Mouse (Mus musculus) heart, postnatal 0 days (tissue): ENCODE data around the gene Mipep. TPM values are rescaled to one million over a fixed set of nuclear protein-coding genes. Genes with fewer than 3 reads are reported as not detected.
A peak's percentile ranks its signal among the peaks of the same experiment; 100 is the strongest.

ENCODE experiments used
- ATAC-seq: fragments of 200-750 bp; cut with Nextera tagmentation; 2 replicates; pipeline ENCODE4 v1.8.0; 2017; ENCODE audit warnings: low read depth, moderate number of reproducible peaks, moderate library complexity; ENCODE audit not compliant: insufficient read depth
- DNase-seq: peaks from one replicate; pipeline ENCODE4 v3.0.0-alpha.2; 2016; ENCODE audit warnings: low spot score
- H3K27ac ChIP-seq: fragments of 300-500 bp; sonication (generic); 2 replicates; pipeline ENCODE4 v1.5.1; 2014; ENCODE audit warnings: low read depth, mild to moderate bottlenecking
- H3K27me3 ChIP-seq: fragments of 300-500 bp; sonication (generic); 2 replicates; pipeline ENCODE4 v1.6.1; 2014; ENCODE audit warnings: low read length, mixed read lengths; ENCODE audit not compliant: control insufficient read depth, insufficient read depth
- H3K36me3 ChIP-seq: fragments of 300-500 bp; sonication (generic); replicated peaks from 2 replicates; pipeline ENCODE4 v1.6.1; 2014; ENCODE audit warnings: low read length, mixed read lengths; ENCODE audit not compliant: control insufficient read depth, insufficient read depth
- H3K4me1 ChIP-seq: fragments of 300-500 bp; sonication (generic); 2 replicates; pipeline ENCODE4 v1.6.1; 2014; ENCODE audit warnings: antibody characterized with exemption; ENCODE audit not compliant: control insufficient read depth, insufficient read depth
- H3K4me2 ChIP-seq: fragments of 300-500 bp; sonication (generic); 2 replicates; pipeline ENCODE4 v1.6.1; 2014; ENCODE audit warnings: low read depth, mild to moderate bottlenecking, low read length, moderate library complexity
- H3K4me3 ChIP-seq: fragments of 300-500 bp; sonication (generic); 2 replicates; pipeline ENCODE4 v1.5.1; 2014; ENCODE audit warnings: low read depth, low read length
- H3K9ac ChIP-seq: fragments of 300-500 bp; sonication (generic); replicated peaks from 2 replicates; pipeline ENCODE4 v1.6.1; 2014; ENCODE audit warnings: low read depth, low read length, mixed read lengths
- H3K9me3 ChIP-seq: fragments of 300-500 bp; sonication (generic); replicated peaks from 2 replicates; pipeline ENCODE4 v1.6.1; 2016; ENCODE audit warnings: low read length; ENCODE audit not compliant: control insufficient read depth
- CTCF ChIP-seq: IDR thresholded peaks from 2 replicates; pipeline ENCODE4 v1.5.1; 2016; ENCODE audit warnings: antibody characterized with exemption, control low read depth, low read depth
- EP300 ChIP-seq: IDR thresholded peaks from 2 replicates; pipeline ENCODE4 v1.6.1; 2016; ENCODE audit warnings: antibody characterized with exemption, low read depth
- WGBS: fragments of 180-500 bp; shearing (Covaris S2); extraction: QIAGEN DNeasy Blood & Tissue Kit; methylation state at CpG from one replicate; pipeline ENCODE4 v1.1.7; 2014; 5-methylcytosine and 5-hydroxymethylcytosine counted together
- polyA plus RNA-seq: library from polyadenylated mRNA; unstranded; fragments of >200 nt; fragmentation: Nextera tagmentation; extraction: Ambion mirVana; gene quantifications from 2 replicates; pipeline ENCODE4 v1.2.1, GENCODE M21; 2015
- total RNA-seq: library from RNA; depleted of rRNA; stranded (reverse); fragments of >200 nt; gene quantifications from 2 replicates; pipeline ENCODE4 v1.2.3, GENCODE M21; 2014; ENCODE audit warnings: low replicate concordance; rRNA removed

The Mipep gene
- total RNA-seq (49.1 and 60.9 TPM in 2 replicates), polyA plus RNA-seq (29.2 and 29.3 TPM in 2 replicates)

GRCm38 (mm10) chr14:60784427-60785315 lies at the start of gene Mipep:
Mipep (plus strand) TSS chr14:60784573.
- peak within 1 kb of the TSS; percentile 78 for H3K9ac ChIP-seq
- H3K4me1 ChIP-seq: peaks cover 6% of the 10 kb centered on the region; the same call in 1 of the 2 replicates
- no peaks in the 10 kb centered on the region for H3K9me3 ChIP-seq
- under 1% methylated on average over 61 of the region's 61 CpGs for WGBS
- DNase-seq: peak; percentile 87
- no peak for TF ChIP-seq EP300
- TF ChIP-seq CTCF: peak; percentile 95
- peak within 1 kb of the TSS; percentile 88 for H3K4me3 ChIP-seq
- H3K27ac ChIP-seq: peak within 1 kb of the TSS; percentile 57
- H3K4me2 ChIP-seq: peak within 1 kb of the TSS; percentile 66
- H3K36me3 ChIP-seq: 0 out of 2 replicates have a peak, but pooled peaks cover 16% of the 10 kb centered on the region
- ATAC-seq: peak; percentile 91
- no peaks in the 10 kb centered on the region for H3K27me3 ChIP-seq

DNA sequence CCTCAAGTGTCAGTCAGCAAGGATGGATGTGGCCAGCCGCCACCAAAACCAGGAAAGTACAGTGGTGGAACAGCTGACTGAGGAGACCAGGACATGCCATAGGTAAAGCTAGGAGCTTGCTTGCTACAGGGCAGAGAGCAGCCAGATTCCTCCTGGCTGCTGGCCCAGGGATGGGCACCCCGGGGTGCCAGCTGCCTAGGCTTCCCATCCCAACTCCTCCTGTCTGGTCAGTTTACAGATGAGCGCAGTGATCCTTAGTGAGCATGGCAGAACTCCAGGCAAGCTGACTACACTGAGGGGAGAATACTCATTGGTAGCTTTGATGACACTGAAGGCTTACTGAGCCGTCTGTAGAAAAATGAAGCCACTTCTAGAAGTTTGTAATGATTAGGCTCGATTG lies 49.2 kb upstream of the Mipep start:
- H3K36me3 ChIP-seq: no peaks in the 10 kb centered on the region
- H3K4me2 ChIP-seq: peak overlapping the region; percentile 74
- H3K9ac ChIP-seq: no peak overlapping the region
- no peaks in the 10 kb centered on the region for H3K9me3 ChIP-seq
- no peaks in the 10 kb centered on the region for H3K27me3 ChIP-seq
- no peak overlapping the region for H3K4me3 ChIP-seq
- no peak for ATAC-seq
- peaks cover 55% of the 10 kb centered on the region for H3K4me1 ChIP-seq
- peak overlapping the region; percentile 94 for H3K27ac ChIP-seq
- no peak for TF ChIP-seq EP300
- no peak for TF ChIP-seq CTCF
- DNase-seq: no peak
- WGBS: 36% methylated on average over 5 of the region's 5 CpGs

DNA sequence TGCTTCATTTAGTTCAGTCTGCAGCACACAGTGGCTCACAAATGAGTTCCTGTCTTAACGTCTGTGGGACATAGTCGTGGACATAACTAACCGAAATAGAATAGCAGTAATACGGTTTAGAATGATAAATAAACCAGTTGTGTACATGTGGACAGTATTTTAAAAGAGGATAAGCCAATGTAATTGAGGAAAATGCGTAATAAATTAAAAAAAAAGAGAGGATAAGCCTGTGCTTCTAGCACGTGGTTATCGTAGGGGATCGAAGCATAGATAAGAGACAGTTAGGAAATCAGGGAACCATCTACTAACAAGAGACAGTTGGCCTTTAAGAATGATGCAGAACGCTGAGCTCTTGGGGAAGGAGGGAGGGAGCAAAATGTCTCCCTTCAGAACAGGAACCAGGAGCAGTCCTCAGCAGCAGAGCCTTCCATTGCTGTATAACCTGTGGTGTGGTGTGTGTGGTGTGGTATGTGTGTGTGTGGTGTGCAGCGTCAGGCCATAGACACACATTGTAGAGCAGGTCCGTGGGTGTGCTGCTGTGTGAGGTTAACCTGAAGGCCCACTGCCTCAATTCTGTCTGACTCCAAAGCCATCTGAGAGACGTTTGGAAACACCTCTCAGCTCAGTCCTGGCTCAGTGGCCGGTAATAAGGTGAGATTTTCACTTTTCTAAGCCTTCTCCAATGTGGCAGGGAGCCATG lies 48.4 kb upstream of the Mipep start:
- no peaks in the 10 kb centered on the region for H3K27me3 ChIP-seq
- TF ChIP-seq EP300: no peak
- no peak for TF ChIP-seq CTCF
- no peaks in the 10 kb centered on the region for H3K36me3 ChIP-seq
- 28% methylated on average over 13 of the region's 13 CpGs for WGBS
- H3K4me2 ChIP-seq: peak overlapping the region; percentile 74
- H3K9me3 ChIP-seq: no peaks in the 10 kb centered on the region
- peaks cover 63% of the 10 kb centered on the region for H3K4me1 ChIP-seq
- H3K4me3 ChIP-seq: peak overlapping the region; percentile 9; the same call in 1 of the 2 replicates
- DNase-seq: no peak
- H3K9ac ChIP-seq: peak overlapping the region; percentile 51; the same call in 1 of the 2 replicates
- ATAC-seq: no peak
- peak overlapping the region; percentile 94 for H3K27ac ChIP-seq

GRCm38 (mm10) chr14:60736591-60737192 lies 47.7 kb upstream of the Mipep start:
- ATAC-seq: peak; percentile 18
- Histone ChIP-seq H3K9ac (peak overlapping the region; percentile 51), H3K4me3 (peak overlapping the region; percentile 9; the same call in 1 of the 2 replicates), H3K4me2 (peak overlapping the region; percentile 74), H3K4me1 (peaks cover 69% of the 10 kb centered on the region), H3K9me3 (no peaks in the 10 kb centered on the region), H3K27me3 (no peaks in the 10 kb centered on the region), H3K36me3 (no peaks in the 10 kb centered on the region), H3K27ac (peak overlapping the region; percentile 94)
- peak; percentile 72 for DNase-seq
- WGBS: 9% methylated on average over 4 of the region's 4 CpGs
- TF ChIP-seq EP300: no peak
- no peak; the same call in 1 of the 2 replicates for TF ChIP-seq CTCF

DNA sequence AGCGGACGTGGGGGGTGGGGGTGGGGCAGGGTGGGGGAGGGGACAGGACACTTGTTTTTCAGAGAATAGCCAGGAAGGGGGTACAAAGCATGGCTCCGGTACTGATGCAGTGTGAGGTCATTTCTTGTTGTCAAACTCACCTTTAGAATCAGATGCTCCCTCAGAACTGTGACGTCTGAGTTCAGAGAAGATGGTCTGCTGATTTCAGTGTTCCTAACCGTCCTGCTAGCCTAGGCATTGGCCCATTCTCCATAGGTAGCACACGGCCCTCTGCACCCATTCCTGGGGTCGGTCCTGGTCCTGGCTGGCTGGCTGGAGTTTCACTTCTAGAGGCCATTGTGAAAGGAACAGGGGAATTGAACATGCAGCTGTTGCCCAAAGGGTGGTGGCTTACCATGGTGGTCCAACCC lies 47.2 kb upstream of the Mipep start:
- TF ChIP-seq CTCF (no peak), EP300 (no peak)
- ATAC-seq: no peak
- Histone ChIP-seq H3K4me3 (peak overlapping the region; percentile 9; the same call in 1 of the 2 replicates), H3K9ac (peak overlapping the region; percentile 51; the same call in 1 of the 2 replicates), H3K9me3 (no peaks in the 10 kb centered on the region), H3K27me3 (no peaks in the 10 kb centered on the region), H3K4me2 (peak overlapping the region; percentile 74), H3K27ac (peak overlapping the region; percentile 94), H3K36me3 (no peaks in the 10 kb centered on the region), H3K4me1 (peaks cover 74% of the 10 kb centered on the region)
- WGBS: 15% methylated on average over 7 of the region's 7 CpGs
- no peak for DNase-seq
